Mouse (Mus musculus) lung, adult 2 months (tissue): Measurements from ENCODE around the gene Vps51. TPM values are rescaled to one million over a fixed set of nuclear protein-coding genes. Genes with fewer than 3 reads are reported as not detected.

Experiments used
- DNase-seq: peaks from one replicate; pipeline ENCODE4 v3.0.0; 2022
- H3K4me1 ChIP-seq: fragments of 200-500 bp; 2 replicates; pipeline ENCODE4 v1.6.1; 2011; ENCODE audit warnings: low read length; ENCODE audit not compliant: control insufficient read depth, insufficient read depth
- H3K4me3 ChIP-seq: fragments of 200-500 bp; replicated peaks from 2 replicates; pipeline ENCODE3; 2011; ENCODE audit warnings: low read depth, mild to moderate bottlenecking, control low read depth, low read length; ENCODE audit errors: extremely low read depth
- CTCF ChIP-seq: fragments of 200-500 bp; IDR thresholded peaks from 2 replicates; pipeline ENCODE4 v1.5.1; 2011; ENCODE audit warnings: mild to moderate bottlenecking, low read length, control low read depth; ENCODE audit not compliant: insufficient read depth
- POLR2A ChIP-seq: fragments of 200-500 bp; IDR thresholded peaks from 2 replicates; pipeline ENCODE4 v1.6.1; 2011; ENCODE audit warnings: low read depth, mild to moderate bottlenecking, control low read depth, low read length, borderline replicate concordance; ENCODE audit errors: extremely low read depth
- WGBS: fragments of 180-500 bp; shearing (Covaris S2); methylation state at CpG from one replicate; pipeline ENCODE4 v1.1.7; 2018; 5-methylcytosine and 5-hydroxymethylcytosine counted together
- polyA plus RNA-seq: library from polyadenylated mRNA; depleted of rRNA; stranded (reverse); fragments of >200 nt; gene quantifications from 2 replicates; pipeline ENCODE4 v1.2.3, GENCODE M21; 2012; rRNA removed

Vps51 gene
- polyA plus RNA-seq, result 61.7 and 81.7 TPM in 2 replicates

GRCm38 (mm10) chr19:6076564-6077393 lies at the start of gene Vps51:
TSS of gene Vps51 (minus strand) at chr19:6077231.
- H3K4me3 ChIP-seq, result peak within 1 kb of the TSS; percentile 80
- WGBS, result under 1% methylated on average over 33 of the region's 33 CpGs
- peak; percentile 84 for DNase-seq
- H3K4me1 ChIP-seq, result peaks cover 6% of the 10 kb centered on the region
- no peak for TF ChIP-seq CTCF
- peak; percentile 60; the same call in 1 of the 2 replicates for TF ChIP-seq POLR2A

DNA sequence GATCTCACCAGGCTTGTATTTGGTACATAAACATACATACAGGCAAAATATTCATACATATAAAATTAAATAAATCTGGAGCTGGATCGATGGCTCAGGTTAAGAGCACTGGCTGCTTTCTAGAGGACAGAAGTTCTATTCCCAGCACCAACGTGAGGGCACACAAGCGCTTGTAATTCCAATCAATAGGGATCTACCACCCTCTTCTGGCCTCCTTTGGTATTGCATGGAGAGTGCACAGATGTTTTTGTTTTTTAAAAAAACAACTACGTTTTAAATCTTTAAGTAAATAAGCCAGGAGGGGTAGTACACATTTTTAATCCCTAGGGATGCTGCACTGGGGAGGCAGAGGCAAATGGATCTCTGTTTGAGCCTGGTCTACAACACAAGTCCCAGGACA lies 49.3 kb upstream of the Vps51 start:
- Histone ChIP-seq H3K4me3 (no peak overlapping the region), H3K4me1 (no peaks in the 10 kb centered on the region)
- WGBS, result 21% methylated on average over 4 of the region's 4 CpGs
- DNase-seq, result peak; percentile 45
- TF ChIP-seq CTCF, result peak; percentile 45
- no peak for TF ChIP-seq POLR2A

GRCm38 (mm10) chr19:6124898-6125297 lies 47.9 kb upstream of the Vps51 start:
- no peak for TF ChIP-seq CTCF
- H3K4me3 ChIP-seq, result no peak overlapping the region
- no peak for DNase-seq
- no peaks in the 10 kb centered on the region for H3K4me1 ChIP-seq
- 48% methylated on average over 2 of the region's 2 CpGs for WGBS

GRCm38 (mm10) chr19:6123330-6123729 lies 46.3 kb upstream of the Vps51 start:
- 72% methylated on average over 8 of the region's 8 CpGs for WGBS
- DNase-seq, result no peak
- no peak overlapping the region for H3K4me3 ChIP-seq
- TF ChIP-seq POLR2A (no peak), CTCF (no peak)
- H3K4me1 ChIP-seq, result no peaks in the 10 kb centered on the region

DNA sequence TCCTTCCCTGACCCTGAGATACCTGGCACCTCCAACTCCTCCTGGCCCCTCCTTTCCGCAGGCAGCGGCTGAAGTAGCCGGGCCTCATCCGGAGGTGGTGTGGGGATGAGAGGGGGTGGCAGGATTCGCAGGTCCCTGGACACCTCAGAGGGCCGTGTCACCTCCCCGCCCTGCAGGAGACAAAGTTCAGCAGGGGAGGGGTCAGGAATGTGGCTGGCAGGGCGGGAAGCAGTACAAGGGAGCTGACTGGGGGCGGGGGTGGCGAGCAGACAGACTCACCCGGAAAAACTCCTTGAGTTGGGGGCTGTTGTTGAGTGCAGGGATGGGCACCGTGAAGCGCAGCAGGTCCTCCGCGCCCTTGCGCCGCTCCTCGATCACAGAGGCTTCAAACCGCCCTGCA lies 44.7 kb upstream of the Vps51 start:
- TF ChIP-seq CTCF (no peak), POLR2A (no peak)
- H3K4me1 ChIP-seq, result no peaks in the 10 kb centered on the region
- no peak for DNase-seq
- H3K4me3 ChIP-seq, result no peak overlapping the region
- WGBS, result 56% methylated on average over 19 of the region's 19 CpGs

DNA sequence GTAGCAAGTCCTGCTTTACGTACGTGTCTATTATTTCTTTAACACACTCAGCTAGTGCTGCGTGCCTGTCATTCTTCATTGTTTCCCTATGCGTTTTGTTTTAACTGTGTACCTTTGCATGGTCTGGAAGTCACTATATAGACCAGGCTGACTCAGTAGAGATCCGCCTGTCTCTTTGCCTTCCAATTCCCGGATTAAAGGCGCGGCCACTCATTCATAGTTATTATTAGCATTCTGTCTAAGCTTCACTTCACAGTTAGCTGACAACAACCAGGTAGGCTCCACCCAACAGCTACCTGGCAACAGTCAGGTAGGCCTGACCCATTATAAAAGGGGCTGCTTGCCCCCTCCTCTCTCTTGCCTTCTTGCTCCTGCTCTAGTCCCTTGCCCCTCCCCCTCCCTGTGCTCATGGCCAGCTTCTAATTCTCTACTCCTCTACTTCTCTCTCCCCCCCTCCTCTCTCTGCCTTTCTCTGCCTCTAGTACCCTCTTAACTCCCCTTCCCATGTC lies 41.7 kb upstream of the Vps51 start:
- Histone ChIP-seq H3K4me1 (no peaks in the 10 kb centered on the region), H3K4me3 (peak overlapping the region; percentile 70)
- no peak for DNase-seq
- TF ChIP-seq CTCF (no peak), POLR2A (no peak)
- WGBS, result under 1% methylated on average over 8 of the region's 8 CpGs

GRCm38 (mm10) chr19:6117986-6118676 lies 41.1 kb upstream of the Vps51 start, which contains the start of gene Sac3d1:
TSS of gene Sac3d1 (minus strand) at chr19:6118650.
- DNase-seq, result peak; percentile 85
- Histone ChIP-seq H3K4me1 (no peaks in the 10 kb centered on the region), H3K4me3 (peak within 1 kb of the TSS; percentile 70)
- under 1% methylated on average over 77 of the region's 77 CpGs for WGBS
- TF ChIP-seq CTCF, result no peak
- TF ChIP-seq POLR2A, result peak; percentile 55; the same call in 1 of the 2 replicates

DNA sequence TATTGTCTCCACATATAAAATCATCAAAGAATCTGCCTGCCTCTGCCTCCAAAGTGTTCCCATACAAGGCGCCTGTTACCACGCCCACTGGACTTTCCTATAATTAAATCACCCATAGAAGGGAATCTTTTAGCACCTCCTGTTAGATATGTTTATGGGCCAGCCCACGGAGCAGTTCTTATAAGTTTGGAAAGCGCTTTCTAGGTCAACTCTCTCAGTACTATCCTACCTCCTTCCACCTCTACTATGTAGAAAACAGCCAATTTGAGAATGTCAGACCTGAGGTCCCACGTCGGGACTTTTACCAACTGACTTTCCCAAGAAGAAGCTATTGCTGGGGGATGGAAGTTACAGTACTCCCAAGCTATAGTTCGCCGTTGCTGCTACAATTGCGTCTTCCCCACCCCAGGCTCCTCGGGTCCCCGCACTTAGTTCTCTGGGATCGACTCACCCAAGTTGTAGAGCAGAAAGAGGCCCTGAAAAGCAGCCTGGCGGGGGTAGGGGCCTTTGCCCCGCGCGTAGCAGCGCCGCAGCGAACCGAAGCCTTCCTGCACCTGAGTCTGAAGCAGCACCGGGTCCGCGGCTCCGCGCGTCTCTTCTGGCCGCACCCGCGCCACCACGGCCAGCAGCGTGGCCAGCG lies 40.4 kb upstream of the Vps51 start:
- WGBS, result 4% methylated on average over 32 of the region's 32 CpGs
- Histone ChIP-seq H3K4me1 (no peaks in the 10 kb centered on the region), H3K4me3 (peak overlapping the region; percentile 70)
- no peak for DNase-seq
- no peak for TF ChIP-seq CTCF
- no peak for TF ChIP-seq POLR2A

GRCm38 (mm10) chr19:6116113-6116850 lies 39.3 kb upstream of the Vps51 start:
- no peak for DNase-seq
- WGBS, result 85% methylated on average over 15 of the region's 15 CpGs
- TF ChIP-seq POLR2A (no peak), CTCF (no peak)
- no peaks in the 10 kb centered on the region for H3K4me1 ChIP-seq
- H3K4me3 ChIP-seq, result no peak overlapping the region
